Mouse (Mus musculus) cerebral cortex, adult 2 months (tissue): ENCODE results near the gene Wdr26.

Experiments
- WGBS: fragments of 180-500 bp; shearing (Covaris S2); methylation state at CpG from one replicate; pipeline ENCODE4 v1.1.7; 2018; 5-methylcytosine and 5-hydroxymethylcytosine counted together

The Wdr26 gene

GRCm38 (mm10) chr1:181237332-181237731, 25.5 kb upstream of the Wdr26 start:
- 79% methylated on average over 5 of the region's 5 CpGs for WGBS

- WGBS = 51% methylated on average over 8 of the region's 8 CpGs
Measured at GRCm38 (mm10) chr1:181234326-181235035, 22.7 kb upstream of the Wdr26 start.

GRCm38 (mm10) chr1:181233734-181234133, 21.9 kb upstream of the Wdr26 start:
- 89% methylated on average over 6 of the region's 6 CpGs for WGBS

- 32% methylated on average over 8 of the region's 8 CpGs for WGBS
Measured at GRCm38 (mm10) chr1:181232307-181233027, 20.7 kb upstream of the Wdr26 start.

GRCm38 (mm10) chr1:181231821-181232220, 20.0 kb upstream of the Wdr26 start:
- WGBS = 86% methylated on average over 9 of the region's 9 CpGs

GRCm38 (mm10) chr1:181231262-181231661, 19.5 kb upstream of the Wdr26 start:
- WGBS = 88% methylated on average over 7 of the region's 7 CpGs

GRCm38 (mm10) chr1:181230731-181231148, 18.9 kb upstream of the Wdr26 start:
- WGBS = 58% methylated on average over 10 of the region's 10 CpGs

- WGBS = 90% methylated on average over 5 of the region's 5 CpGs
Measured at GRCm38 (mm10) chr1:181229046-181229445, 17.2 kb upstream of the Wdr26 start.

GRCm38 (mm10) chr1:181228591-181228990, 16.8 kb upstream of the Wdr26 start:
- 88% methylated on average over 5 of the region's 5 CpGs for WGBS

- 80% methylated on average over 11 of the region's 11 CpGs for WGBS
Measured at GRCm38 (mm10) chr1:181227804-181228203, 16.0 kb upstream of the Wdr26 start.

GRCm38 (mm10) chr1:181226850-181227249, 15.0 kb upstream of the Wdr26 start:
- WGBS = 82% methylated on average over 11 of the region's 11 CpGs

- WGBS = 77% methylated on average over 5 of the region's 5 CpGs
Measured at GRCm38 (mm10) chr1:181225281-181225680, 13.5 kb upstream of the Wdr26 start.

GRCm38 (mm10) chr1:181222041-181222440, 10.2 kb upstream of the Wdr26 start:
- 21% methylated on average over 1 of the region's 1 CpGs for WGBS

GRCm38 (mm10) chr1:181216315-181216714, 4.5 kb upstream of the Wdr26 start:
- WGBS = 97% methylated on average over 4 of the region's 4 CpGs

- WGBS = 87% methylated on average over 8 of the region's 8 CpGs
Measured at GRCm38 (mm10) chr1:181214296-181215035, 2.7 kb upstream of the Wdr26 start.

GRCm38 (mm10) chr1:181211403-181211919, 340 bp downstream of the Wdr26 start:
- under 1% methylated on average over 38 of the region's 72 CpGs for WGBS

GRCm38 (mm10) chr1:181210601-181211402, 999 bp downstream of the Wdr26 start:
- WGBS = under 1% methylated on average over 54 of the region's 56 CpGs

GRCm38 (mm10) chr1:181210147-181210546, 1.7 kb downstream of the Wdr26 start:
- 2% methylated on average over 4 of the region's 4 CpGs for WGBS

- WGBS = 75% methylated on average over 4 of the region's 4 CpGs
Measured at GRCm38 (mm10) chr1:181199446-181199845, 12.4 kb downstream of the Wdr26 start.

GRCm38 (mm10) chr1:181188925-181189324, 22.9 kb downstream of the Wdr26 start:
- WGBS = 92% methylated on average over 4 of the region's 4 CpGs

- WGBS = 82% methylated on average over 8 of the region's 8 CpGs
Measured at GRCm38 (mm10) chr1:181170210-181170609, 41.6 kb downstream of the Wdr26 start.
